Mouse (Mus musculus) heart, adult 2 months (tissue): ENCODE data around the gene Slc6a9. TPM values are rescaled to one million over a fixed set of nuclear protein-coding genes. Genes with fewer than 3 reads are reported as not detected.

Experiments used
- DNase-seq, 2 experiments: peaks; one replicate each; pipeline ENCODE4 v3.0.0; 2021
- H3K27ac ChIP-seq: fragments of 200-600 bp; 2 replicates; pipeline ENCODE4 v1.8.1; 2022
- H3K27me3 ChIP-seq: fragments of 200-500 bp; 2 replicates; pipeline ENCODE4 v1.6.1; 2012; ENCODE audit warnings: mild to moderate bottlenecking, low read length, inconsistent platforms, mixed read lengths; ENCODE audit not compliant: control insufficient read depth, insufficient read depth
- H3K36me3 ChIP-seq: fragments of 200-500 bp; 2 replicates; pipeline ENCODE4 v1.6.1; 2012; ENCODE audit warnings: low read length, inconsistent platforms; ENCODE audit not compliant: control insufficient read depth, insufficient read depth
- H3K4me1 ChIP-seq: fragments of 200-500 bp; 2 replicates; pipeline ENCODE4 v1.6.1; 2011; ENCODE audit warnings: low read length; ENCODE audit not compliant: control insufficient read depth, insufficient read depth
- H3K4me3 ChIP-seq: fragments of 200-600 bp; 2 replicates; pipeline ENCODE4 v1.8.1; 2022
- H3K79me2 ChIP-seq: fragments of 200-500 bp; replicated peaks from 2 replicates; pipeline ENCODE4 v1.6.1; 2012; ENCODE audit warnings: mild to moderate bottlenecking, inconsistent platforms, low read length, moderate library complexity, mixed read lengths; ENCODE audit not compliant: control insufficient read depth, insufficient read depth
- H3K9ac ChIP-seq: fragments of 200-500 bp; 2 replicates; pipeline ENCODE4 v1.6.1; 2012; ENCODE audit warnings: low read depth, mild to moderate bottlenecking, control low read depth, inconsistent platforms, low read length, mixed read lengths
- CTCF ChIP-seq: fragments of 200-600 bp; IDR thresholded peaks from 2 replicates; pipeline ENCODE4 v1.8.1; 2022; ENCODE audit warnings: antibody characterized with exemption, mild to moderate bottlenecking, moderate library complexity
- EP300 ChIP-seq: fragments of 200-500 bp; IDR thresholded peaks from 2 replicates; pipeline ENCODE4 v1.6.1; 2011; ENCODE audit warnings: low read depth, low read length, control low read depth; ENCODE audit not compliant: insufficient read depth
- POLR2A ChIP-seq: fragments of 200-500 bp; IDR thresholded peaks from 2 replicates; pipeline ENCODE4 v1.6.1; 2011; ENCODE audit warnings: mild to moderate bottlenecking, low read depth, low read length, control low read depth; ENCODE audit not compliant: insufficient read depth
- WGBS: fragments of 180-500 bp; shearing (Covaris S2); methylation state at CpG from one replicate; pipeline ENCODE4 v1.1.7; 2018; 5-methylcytosine and 5-hydroxymethylcytosine counted together
- intact Hi-C: fragments of 180-260 bp; cut with DNase I; formaldehyde crosslinking; loops from one replicate; pipeline ENCODE4 v1.15.1; 2025
- long read RNA-seq: library from polyadenylated mRNA; stranded (forward); transcript quantifications from one replicate; pipeline ENCODE4 v2.0.0, GENCODE M21; 2021
- polyA plus RNA-seq: library from polyadenylated mRNA; depleted of rRNA; stranded (reverse); fragments of >200 nt; gene quantifications from 2 replicates; pipeline ENCODE4 v1.2.3, GENCODE M21; 2012; rRNA removed
- total RNA-seq, 2 experiments: library from RNA; stranded (reverse); gene quantifications; 2 replicates each; pipeline ENCODE4 v1.2.3; 2021

Slc6a9 gene
- total RNA-seq (1 to 10 TPM; 2.5 to 3.4 TPM), polyA plus RNA-seq (6.9 and 9.2 TPM in 2 replicates)
- long read RNA-seq, partial matches to known transcripts = 0 of 1 reads
- long read RNA-seq, other reads (novel, unspliced or antisense) = 0 of 1 reads

DNA sequence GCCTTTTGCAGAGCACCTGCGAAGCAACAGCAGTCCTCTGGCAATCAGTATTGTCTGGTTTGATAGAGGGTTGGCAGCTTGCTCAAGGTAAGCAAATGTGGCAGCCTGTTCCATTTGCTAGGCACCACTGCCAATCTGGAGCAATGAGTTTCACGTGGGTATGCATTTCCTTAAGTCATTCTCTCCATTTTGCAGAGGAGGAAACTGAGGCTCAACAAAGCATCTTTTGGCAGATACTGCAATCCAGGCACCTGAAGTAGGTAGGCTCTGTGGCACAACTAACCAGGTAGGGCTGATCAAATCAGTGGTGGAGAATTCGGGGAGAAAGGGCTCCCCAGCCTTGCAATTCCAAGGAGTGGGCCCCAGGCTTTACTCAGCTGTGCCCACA is at the start of gene Slc6a9:
Gene Slc6a9 (plus strand): TSS at position 50 of the 388 bp plus-strand sequence.
- Histone ChIP-seq H3K79me2 (no peaks in the 10 kb centered on the region), H3K27ac (peak within 1 kb of the TSS; percentile 39), H3K36me3 (no peaks in the 10 kb centered on the region), H3K4me3 (peak within 1 kb of the TSS; percentile 62), H3K9ac (peak within 1 kb of the TSS; percentile 78), H3K27me3 (no peaks in the 10 kb centered on the region), H3K4me1 (peaks cover 13% of the 10 kb centered on the region)
- no peak for DNase-seq
- intact Hi-C loops = loop anchor here (2.0 kb wide), 1 partner anchor 24 kb away; no protein-coding TSS in a partner anchor
- TF ChIP-seq POLR2A (no peak), CTCF (no peak), EP300 (no peak)
- 45% methylated on average over 3 of the region's 3 CpGs for WGBS

DNA sequence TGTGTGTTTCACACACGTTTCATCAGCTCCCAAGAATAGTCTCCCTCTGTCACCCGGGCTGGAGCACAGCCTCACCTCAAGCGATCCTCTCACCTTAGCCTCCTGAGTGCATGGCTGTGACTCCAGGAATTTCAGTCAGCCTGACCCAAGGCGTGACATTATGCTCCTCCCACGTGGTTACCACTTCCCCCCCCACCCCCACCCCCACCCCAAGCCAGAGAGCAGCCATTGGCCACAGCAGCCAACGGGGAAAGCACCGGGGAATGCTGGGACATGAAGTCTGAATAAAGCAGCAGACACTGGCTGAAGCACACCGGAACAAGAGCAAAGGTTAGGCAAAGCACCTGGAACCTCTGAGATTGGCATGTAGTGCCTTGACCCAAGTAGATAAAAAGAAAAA is 47.3 kb upstream of the Slc6a9 start:
- 29% methylated on average over 8 of the region's 8 CpGs for WGBS
- peak overlapping the region; percentile 8; the same call in 1 of the 2 replicates for H3K4me3 ChIP-seq
- no peaks in the 10 kb centered on the region for H3K4me1 ChIP-seq
- DNase-seq = peak; percentile 21 to 38
- no peaks in the 10 kb centered on the region for H3K36me3 ChIP-seq
- no peak overlapping the region for H3K9ac ChIP-seq
- no peaks in the 10 kb centered on the region for H3K79me2 ChIP-seq
- H3K27ac ChIP-seq = peak overlapping the region; percentile 69
- TF ChIP-seq EP300 (peak; percentile 66), POLR2A (peak; percentile 63; the same call in 1 of the 2 replicates), CTCF (no peak)
- no peaks in the 10 kb centered on the region for H3K27me3 ChIP-seq
- intact Hi-C loops = no loop called here

DNA sequence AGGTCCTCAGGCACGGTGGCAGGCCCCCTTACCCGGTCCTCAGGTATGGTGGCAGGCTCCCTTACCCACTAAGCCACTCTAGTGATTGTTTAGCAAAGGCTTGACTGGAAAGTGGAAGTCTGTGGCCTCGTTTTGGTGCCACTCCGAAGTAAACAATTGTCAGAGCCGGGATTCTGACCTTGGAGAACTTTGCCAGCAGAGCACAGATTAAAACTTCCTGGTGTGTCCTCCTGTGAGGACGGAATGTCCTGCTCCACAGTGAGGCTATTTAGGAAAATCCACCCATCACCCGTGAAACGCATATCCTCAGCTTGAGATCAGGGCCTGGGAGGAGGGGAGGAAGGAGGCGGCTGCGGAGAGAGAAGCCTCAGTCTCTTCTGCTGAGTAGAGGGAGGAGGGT is 46.0 kb upstream of the Slc6a9 start:
- Histone ChIP-seq H3K4me1 (no peaks in the 10 kb centered on the region), H3K4me3 (no peak overlapping the region), H3K9ac (no peak overlapping the region), H3K27ac (peak overlapping the region; percentile 69), H3K79me2 (no peaks in the 10 kb centered on the region), H3K27me3 (no peaks in the 10 kb centered on the region), H3K36me3 (no peaks in the 10 kb centered on the region)
- TF ChIP-seq EP300 = peak; percentile 76; the same call in 1 of the 2 replicates
- no peak for TF ChIP-seq POLR2A
- WGBS = 32% methylated on average over 10 of the region's 10 CpGs
- intact Hi-C loops = no loop called here
- DNase-seq = peak; percentile 23 to 41

DNA sequence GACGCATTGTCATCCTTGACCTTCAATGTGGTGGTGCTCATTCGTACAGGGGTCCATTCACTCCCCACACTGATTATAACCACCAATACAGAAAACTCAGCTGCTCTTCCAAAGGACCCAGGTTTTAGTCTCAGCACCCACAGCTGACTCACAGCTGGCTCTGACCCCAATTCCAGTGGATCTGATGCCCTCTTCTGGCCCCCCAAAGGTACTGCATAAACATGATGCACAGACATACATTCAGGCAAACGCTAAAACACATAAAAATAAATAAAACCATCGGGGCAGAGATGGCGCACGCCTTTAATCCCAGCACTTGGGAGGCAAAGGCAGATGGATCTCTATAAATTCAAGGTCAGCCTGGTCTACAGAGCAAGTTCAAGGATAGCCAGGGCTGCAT is 34.4 kb upstream of the Slc6a9 start:
- WGBS = 82% methylated on average over 6 of the region's 6 CpGs
- DNase-seq = no peak
- Histone ChIP-seq H3K27me3 (no peaks in the 10 kb centered on the region), H3K36me3 (no peaks in the 10 kb centered on the region), H3K4me3 (no peak overlapping the region), H3K4me1 (no peaks in the 10 kb centered on the region), H3K27ac (no peak overlapping the region), H3K9ac (no peak overlapping the region), H3K79me2 (no peaks in the 10 kb centered on the region)
- intact Hi-C loops = no loop called here
- TF ChIP-seq POLR2A (no peak), CTCF (peak; percentile 31; the same call in 1 of the 2 replicates)

DNA sequence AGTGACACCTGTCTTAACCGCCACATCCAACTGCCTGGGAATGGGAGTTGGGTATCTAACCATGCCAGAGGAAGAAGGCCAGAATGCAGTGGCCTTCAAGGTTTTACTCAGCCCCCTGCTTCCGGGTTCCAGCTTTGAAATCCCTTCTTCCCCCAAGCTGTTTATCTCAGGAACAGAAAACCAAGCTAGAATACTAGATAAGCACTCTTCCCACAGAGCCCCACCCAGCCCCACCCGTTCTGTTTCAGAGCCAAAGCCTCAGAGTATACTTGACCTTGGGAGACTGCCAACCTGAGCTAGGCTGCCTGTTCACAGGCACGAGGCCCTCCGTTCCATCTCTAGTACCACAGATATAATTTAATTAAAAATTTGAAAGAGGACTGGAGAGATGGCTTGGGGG is 27.3 kb upstream of the Slc6a9 start:
- Histone ChIP-seq H3K79me2 (no peaks in the 10 kb centered on the region), H3K4me1 (no peaks in the 10 kb centered on the region), H3K4me3 (no peak overlapping the region), H3K27me3 (no peaks in the 10 kb centered on the region), H3K36me3 (no peaks in the 10 kb centered on the region), H3K9ac (no peak overlapping the region), H3K27ac (no peak overlapping the region)
- intact Hi-C loops = no loop called here
- WGBS = 32% methylated on average over 5 of the region's 5 CpGs
- no peak for DNase-seq
- TF ChIP-seq EP300 (no peak), CTCF (no peak), POLR2A (no peak)

DNA sequence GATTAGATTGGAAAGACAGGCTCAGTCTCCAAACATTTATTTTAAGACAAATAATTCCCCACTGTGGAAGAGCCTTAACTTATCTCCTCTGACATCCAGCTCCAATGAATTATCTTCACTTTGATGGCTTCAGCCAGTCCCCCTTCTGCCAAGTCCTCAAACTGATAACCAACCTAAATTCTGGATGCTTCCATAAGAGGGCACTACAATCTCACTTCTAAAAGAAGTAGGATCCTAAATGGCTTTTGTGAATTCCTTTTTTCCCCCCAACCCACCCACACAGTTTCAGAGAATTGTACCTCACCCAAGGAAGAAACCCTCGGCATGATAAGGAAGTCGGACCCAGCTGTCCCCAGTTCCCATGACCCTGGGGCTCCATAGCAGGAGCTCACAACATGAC is 23.4 kb upstream of the Slc6a9 start:
- Histone ChIP-seq H3K4me3 (no peak overlapping the region), H3K4me1 (no peaks in the 10 kb centered on the region), H3K27ac (no peak overlapping the region), H3K27me3 (no peaks in the 10 kb centered on the region), H3K79me2 (no peaks in the 10 kb centered on the region), H3K36me3 (no peaks in the 10 kb centered on the region), H3K9ac (no peak overlapping the region)
- 28% methylated on average over 2 of the region's 2 CpGs for WGBS
- intact Hi-C loops = no loop called here
- DNase-seq = no peak
- TF ChIP-seq CTCF (peak; percentile 41), EP300 (no peak), POLR2A (no peak)
